Mouse (Mus musculus) megakaryocyte, embryonic 14.5 days (primary cell): ENCODE data around the gene Slc35c2.

ENCODE experiments used
- FLI1 ChIP-seq: IDR thresholded peaks from 2 replicates; pipeline ENCODE4 v1.6.1; 2012; ENCODE audit warnings: low read length, inconsistent platforms, mixed read lengths
- GATA1 ChIP-seq: IDR thresholded peaks from 3 replicates; pipeline ENCODE4 v1.6.1; 2012; ENCODE audit warnings: mixed read lengths, low read length, inconsistent platforms, borderline replicate concordance

- TF ChIP-seq GATA1 = no peak
- TF ChIP-seq FLI1 = peak; percentile 77
Measured at GRCm38 (mm10) chr2:165287202-165287984, at the start of gene Slc35c2.
